Mouse (Mus musculus) liver, embryonic 14.5 days (tissue): ENCODE data around the gene Fars2.

Experiments used
- CTCF ChIP-seq: IDR thresholded peaks from 2 replicates; pipeline ENCODE4 v1.5.1; 2016; ENCODE audit warnings: antibody characterized with exemption, low read depth, control low read depth
- EP300 ChIP-seq: IDR thresholded peaks from 2 replicates; pipeline ENCODE4 v1.6.1; 2016; ENCODE audit warnings: antibody characterized with exemption, low read depth

DNA sequence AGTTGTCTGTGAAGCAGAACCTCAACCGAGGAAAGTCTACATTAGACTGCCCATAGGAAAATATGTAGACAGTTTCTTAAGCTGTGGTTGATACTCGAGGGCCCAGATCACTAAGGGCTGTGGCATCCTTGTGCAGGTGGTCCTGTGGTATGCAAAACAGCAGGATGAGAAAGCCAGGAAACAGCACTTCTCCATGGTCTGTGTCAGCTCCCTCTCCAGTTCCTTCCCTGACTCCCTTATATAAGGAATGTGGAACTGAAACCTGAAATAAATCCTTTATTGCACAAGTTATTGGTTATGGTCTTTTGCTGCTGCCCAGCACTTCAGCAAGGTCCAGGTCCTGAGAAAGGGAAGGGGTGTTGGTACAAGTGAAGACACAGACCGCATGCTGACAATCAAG lies 42.7 kb upstream of the Fars2 start:
- TF ChIP-seq EP300 (no peak), CTCF (no peak)
